Mouse (Mus musculus): ENCODE data around the gene Prok1. TPM values are rescaled to one million over a fixed set of nuclear protein-coding genes. Genes with fewer than 3 reads are reported as not detected.

The Prok1 gene
- polyA plus RNA-seq, 1 experiment from 2014 or later, result 10.5 TPM

GRCm38 (mm10) chr3:107206490-107207150 is 32.9 kb downstream of the Prok1 start:
- Histone ChIP-seq H3K9ac (replicated peaks) (no peak overlapping the region), H3K4me2 (ENCODE audit: low read depth, low read length) (no peak overlapping the region), H3K4me1 (ENCODE audit: insufficient read depth) (peaks cover 4% of the 10 kb centered on the region; the same call in 1 of the 2 replicates), H3K36me3 (replicated peaks; ENCODE audit: insufficient read depth, low read length) (no peaks in the 10 kb centered on the region), H3K4me3 (ENCODE audit: low read depth, low read length) (no peak overlapping the region), H3K9me3 (ENCODE audit: low read length) (no peaks in the 10 kb centered on the region), H3K27ac (ENCODE audit: low read depth) (no peak overlapping the region), H3K27me3 (ENCODE audit: insufficient read depth, low read length) (no peaks in the 10 kb centered on the region)
- TF ChIP-seq EP300 (IDR thresholded peaks at IDR 0.05; ENCODE audit: low read depth) (no peak), CTCF (IDR thresholded peaks at IDR 0.05; ENCODE audit: low read depth) (no peak)
- DNase-seq, result no peak
- no peak for ATAC-seq
- 50% methylated on average over 4 of the region's 4 CpGs for WGBS (ENCODE audit: insufficient replicate concordance)

GRCm38 (mm10) chr3:107205994-107206393 is 33.5 kb downstream of the Prok1 start:
- H3K36me3 ChIP-seq (replicated peaks; ENCODE audit: insufficient read depth, low read length), result no peaks in the 10 kb centered on the region

GRCm38 (mm10) chr3:107205170-107205569 is 34.3 kb downstream of the Prok1 start:
- no peak for ATAC-seq
- TF ChIP-seq EP300 (IDR thresholded peaks at IDR 0.05; ENCODE audit: low read depth) (no peak), CTCF (IDR thresholded peaks at IDR 0.05; ENCODE audit: low read depth) (no peak)

More at GRCm38 (mm10) chr3:107205994-107206393, 33.5 kb downstream of the Prok1 start:
- Histone ChIP-seq H3K27me3 (ENCODE audit: insufficient read depth, low read length) (no peaks in the 10 kb centered on the region), H3K9ac (replicated peaks) (no peak overlapping the region), H3K27ac (ENCODE audit: low read depth) (no peak overlapping the region), H3K9me3 (ENCODE audit: low read length) (no peaks in the 10 kb centered on the region), H3K4me1 (ENCODE audit: insufficient read depth) (peaks cover 4% of the 10 kb centered on the region; the same call in 1 of the 2 replicates), H3K4me2 (ENCODE audit: low read depth, low read length) (no peak overlapping the region), H3K4me3 (ENCODE audit: low read depth, low read length) (no peak overlapping the region)
- DNase-seq, result peak; percentile 79
- TF ChIP-seq EP300 (IDR thresholded peaks at IDR 0.05; ENCODE audit: low read depth) (no peak), CTCF (IDR thresholded peaks at IDR 0.05; ENCODE audit: low read depth) (peak; percentile 92)
- ATAC-seq, result no peak
- 6% methylated on average over 4 of the region's 4 CpGs for WGBS (ENCODE audit: insufficient replicate concordance)

GRCm38 (mm10) chr3:107204413-107204812 is 35.1 kb downstream of the Prok1 start:
- DNase-seq, result no peak
- Histone ChIP-seq H3K4me2 (ENCODE audit: low read depth, low read length) (no peak overlapping the region), H3K27me3 (ENCODE audit: insufficient read depth, low read length) (no peaks in the 10 kb centered on the region), H3K4me1 (ENCODE audit: insufficient read depth) (peaks cover 4% of the 10 kb centered on the region; the same call in 1 of the 2 replicates), H3K9me3 (ENCODE audit: low read length) (no peaks in the 10 kb centered on the region), H3K9ac (replicated peaks) (no peak overlapping the region), H3K4me3 (ENCODE audit: low read depth, low read length) (no peak overlapping the region), H3K36me3 (replicated peaks; ENCODE audit: insufficient read depth, low read length) (no peaks in the 10 kb centered on the region), H3K27ac (ENCODE audit: low read depth) (no peak overlapping the region)
- WGBS (ENCODE audit: insufficient replicate concordance), result 77% methylated on average over 3 of the region's 3 CpGs
- TF ChIP-seq EP300 (IDR thresholded peaks at IDR 0.05; ENCODE audit: low read depth) (no peak), CTCF (IDR thresholded peaks at IDR 0.05; ENCODE audit: low read depth) (no peak)
- ATAC-seq, result no peak

More at GRCm38 (mm10) chr3:107205170-107205569, 34.3 kb downstream of the Prok1 start:
- Histone ChIP-seq H3K4me3 (ENCODE audit: low read depth, low read length) (no peak overlapping the region), H3K27me3 (ENCODE audit: insufficient read depth, low read length) (no peaks in the 10 kb centered on the region), H3K27ac (ENCODE audit: low read depth) (no peak overlapping the region), H3K4me2 (ENCODE audit: low read depth, low read length) (no peak overlapping the region), H3K9me3 (ENCODE audit: low read length) (no peaks in the 10 kb centered on the region), H3K4me1 (ENCODE audit: insufficient read depth) (peaks cover 4% of the 10 kb centered on the region; the same call in 1 of the 2 replicates), H3K36me3 (replicated peaks; ENCODE audit: insufficient read depth, low read length) (no peaks in the 10 kb centered on the region), H3K9ac (replicated peaks) (no peak overlapping the region)
- DNase-seq, result no peak

GRCm38 (mm10) chr3:107201310-107202180 is 38.0 kb downstream of the Prok1 start:
- TF ChIP-seq CTCF (IDR thresholded peaks at IDR 0.05; ENCODE audit: low read depth), result no peak
- TF ChIP-seq EP300 (IDR thresholded peaks at IDR 0.05; ENCODE audit: low read depth), result no peak
- H3K36me3 ChIP-seq (replicated peaks; ENCODE audit: insufficient read depth, low read length), result no peaks in the 10 kb centered on the region
- H3K27me3 ChIP-seq (ENCODE audit: insufficient read depth, low read length), result no peaks in the 10 kb centered on the region
- no peak for ATAC-seq
- no peaks in the 10 kb centered on the region for H3K9me3 ChIP-seq (ENCODE audit: low read length)
- 54% methylated on average over 9 of the region's 9 CpGs for WGBS (ENCODE audit: insufficient replicate concordance)
- no peak overlapping the region for H3K9ac ChIP-seq (replicated peaks)
- DNase-seq, result no peak
- peaks cover 3% of the 10 kb centered on the region; the same call in 1 of the 2 replicates for H3K4me1 ChIP-seq (ENCODE audit: insufficient read depth)
- no peak overlapping the region for H3K27ac ChIP-seq (ENCODE audit: low read depth)
- H3K4me2 ChIP-seq (ENCODE audit: low read depth, low read length), result no peak overlapping the region
- H3K4me3 ChIP-seq (ENCODE audit: low read depth, low read length), result no peak overlapping the region

GRCm38 (mm10) chr3:107188226-107188899 is 51.1 kb downstream of the Prok1 start:
- DNase-seq, result peak; percentile 20
- H3K27me3 ChIP-seq (ENCODE audit: insufficient read depth, low read length), result no peaks in the 10 kb centered on the region

More at GRCm38 (mm10) chr3:107188226-107188899, 51.1 kb downstream of the Prok1 start:
- H3K4me1 ChIP-seq (ENCODE audit: insufficient read depth), result no peaks in the 10 kb centered on the region
- H3K9me3 ChIP-seq (ENCODE audit: low read length), result no peaks in the 10 kb centered on the region
- 32% methylated on average over 6 of the region's 6 CpGs for WGBS (ENCODE audit: insufficient replicate concordance)
- TF ChIP-seq EP300 (IDR thresholded peaks at IDR 0.05; ENCODE audit: low read depth) (no peak), CTCF (IDR thresholded peaks at IDR 0.05; ENCODE audit: low read depth) (peak; percentile 62)
- H3K4me2 ChIP-seq (ENCODE audit: low read depth, low read length), result no peak overlapping the region
- no peak for ATAC-seq
- no peaks in the 10 kb centered on the region for H3K36me3 ChIP-seq (replicated peaks; ENCODE audit: insufficient read depth, low read length)
- no peak overlapping the region for H3K27ac ChIP-seq (ENCODE audit: low read depth)
- H3K4me3 ChIP-seq (ENCODE audit: low read depth, low read length), result no peak overlapping the region
- H3K9ac ChIP-seq (replicated peaks), result no peak overlapping the region

Data from liver, postnatal 0 days (tissue).